22 mouse cellular contexts compared by ENCODE assay signal in genomic region chrX:169692225-169692909, GRCm38 (mm10). TPM values are rescaled to one million over a fixed set of nuclear protein-coding genes. Genes with fewer than 3 reads are reported as not detected.
A peak's percentile ranks its signal among the peaks of the same experiment; 100 is the strongest.
DNase-seq lines count a peak whose midpoint lies in the region; ATAC-seq and TF ChIP-seq lines count a peak whose summit lies in the region.
"Had no signal": no experiment of that assay in that cellular context is flagged by ENCODE, and none has a peak within 500 bp of the region (broad histone marks: within the 10 kb centered on the region; RNA-seq: fewer than 3 reads in every experiment).

No protein-coding gene starts in this region.

- no peaks in the 10 kb centered on the region for H3K4me1 ChIP-seq in liver, embryonic 11.5 days (replicated peaks; ENCODE audit: control insufficient read depth, insufficient read depth, low read length)
- no peaks in the 10 kb centered on the region for H3K4me1 ChIP-seq in heart, postnatal 0 days (ENCODE audit: control insufficient read depth, insufficient read depth)
- H3K4me1 ChIP-seq: embryonic facial prominence, embryonic 13.5 days; limb, embryonic 10.5 days; megakaryocyte, embryonic 14.5 days; neural tube, embryonic 13.5 days had no signal

- DNase-seq in adrenal gland, postnatal 10 days = peak; percentile 7
- no peak for DNase-seq in adrenal gland, adult 18-20 months (ENCODE audit: low spot score in 2 of 2)
- no peak for DNase-seq in liver, embryonic 11.5 days (ENCODE audit: low spot score)
- no peak for DNase-seq in liver
- no peak for DNase-seq in heart, postnatal 0 days (ENCODE audit: low spot score)
- DNase-seq in kidney, postnatal 25 days = no peak
- no peak for DNase-seq in thymus, postnatal 25 days
- DNase-seq: cerebellum, adult 18-20 months; gastrocnemius, postnatal 25 days; lung, embryonic 14.5 days; right cerebral cortex, postnatal 25 days; thymus, postnatal 4 days had no signal

- 61% methylated on average over 6 of the region's 6 CpGs for WGBS in liver, embryonic 11.5 days
- 48% methylated on average over 6 of the region's 6 CpGs for WGBS in heart, postnatal 0 days

- no peak overlapping the region for H3K9ac ChIP-seq in liver, embryonic 11.5 days (ENCODE audit: low read depth, low read length)
- no peak overlapping the region for H3K9ac ChIP-seq in heart, postnatal 0 days (replicated peaks; ENCODE audit: low read depth, low read length)
- H3K9ac ChIP-seq: embryonic facial prominence, embryonic 13.5 days; hindbrain, embryonic 14.5 days; lung, embryonic 14.5 days; neural tube, embryonic 13.5 days had no signal

- no peak for TF ChIP-seq CTCF in heart, postnatal 0 days (IDR thresholded peaks at IDR 0.05; ENCODE audit: low read depth)

- no peaks in the 10 kb centered on the region for H3K36me3 ChIP-seq in liver, embryonic 11.5 days (ENCODE audit: control insufficient read depth, insufficient read depth, low read length)
- no peaks in the 10 kb centered on the region for H3K36me3 ChIP-seq in heart, postnatal 0 days (replicated peaks; ENCODE audit: control insufficient read depth, insufficient read depth, low read length)
- H3K36me3 ChIP-seq: embryonic facial prominence, embryonic 13.5 days; limb, embryonic 10.5 days; neural tube, embryonic 13.5 days had no signal

- H3K27me3 ChIP-seq in liver, embryonic 11.5 days (replicated peaks; ENCODE audit: control insufficient read depth, insufficient read depth, low read length) = no peaks in the 10 kb centered on the region
- no peaks in the 10 kb centered on the region for H3K27me3 ChIP-seq in heart, postnatal 0 days (ENCODE audit: control insufficient read depth, insufficient read depth, low read length)
- H3K27me3 ChIP-seq: CH12.LX; megakaryocyte, embryonic 14.5 days; Patski had no signal

- no peak for TF ChIP-seq EP300 in heart, postnatal 0 days (IDR thresholded peaks at IDR 0.05; ENCODE audit: low read depth)

- no peak overlapping the region for H3K27ac ChIP-seq in liver, embryonic 11.5 days (ENCODE audit: low read depth, low read length)
- H3K27ac ChIP-seq in heart, postnatal 0 days (ENCODE audit: low read depth) = peak overlapping the region; percentile 69
- H3K27ac ChIP-seq: embryonic facial prominence, embryonic 13.5 days; hindbrain, embryonic 14.5 days; limb, embryonic 10.5 days; neural tube, embryonic 13.5 days had no signal

- no peaks in the 10 kb centered on the region for H3K9me3 ChIP-seq in liver, embryonic 11.5 days (ENCODE audit: control insufficient read depth, low read length)
- H3K9me3 ChIP-seq in heart, postnatal 0 days (replicated peaks; ENCODE audit: control insufficient read depth, low read length) = no peaks in the 10 kb centered on the region
- H3K9me3 ChIP-seq: embryonic facial prominence, embryonic 13.5 days; limb, embryonic 10.5 days; megakaryocyte, embryonic 14.5 days; neural tube, embryonic 13.5 days had no signal

- H3K4me2 ChIP-seq in liver, embryonic 11.5 days = no peak overlapping the region
- peak overlapping the region; percentile 30; the same call in 1 of the 2 replicates for H3K4me2 ChIP-seq in heart, postnatal 0 days (ENCODE audit: low read depth, low read length)
- H3K4me2 ChIP-seq: embryonic facial prominence, embryonic 13.5 days; hindbrain, embryonic 14.5 days; lung, embryonic 14.5 days; neural tube, embryonic 13.5 days had no signal

- H3K4me3 ChIP-seq in liver, embryonic 11.5 days (ENCODE audit: low read depth, low read length) = no peak overlapping the region
- no peak overlapping the region for H3K4me3 ChIP-seq in heart, postnatal 0 days (ENCODE audit: low read depth, low read length)
- H3K4me3 ChIP-seq: embryonic facial prominence, embryonic 13.5 days; limb, embryonic 10.5 days; megakaryocyte, embryonic 14.5 days; neural tube, embryonic 13.5 days had no signal

- ATAC-seq in liver, embryonic 11.5 days (replicated peaks; ENCODE audit: low FRiP score) = peak; percentile 66
- ATAC-seq in heart, postnatal 0 days (ENCODE audit: insufficient read depth, low read depth) = no peak
- ATAC-seq in megakaryocyte-erythroid progenitor cell, adult 5-6 weeks (replicated peaks; ENCODE audit: low FRiP score, low TSS enrichment, poor library complexity, severe bottlenecking) = peak; percentile 96
- ATAC-seq: forebrain, embryonic 14.5 days; intestine, embryonic 16.5 days had no signal

RNA-seq across cellular contexts. Expression of gene Mid1, which starts 7.4 kb away (rescaled TPM):
- 10 to 100 TPM; 15.1 to 21.5 TPM for total RNA-seq in adrenal gland, postnatal 10 days (2021)
- 10 to 100 TPM; 11.8 to 17.1 TPM for total RNA-seq in adrenal gland, adult 18-20 months (2021)
- 5.1 and 6.7 TPM in 2 replicates for polyA plus RNA-seq in liver, embryonic 11.5 days (2014; fragmentation: Nextera tagmentation; extraction: Ambion mirVana)
- 10.6 TPM in 2 replicates for total RNA-seq in heart, postnatal 0 days (2014; rRNA removed; ENCODE audit: low replicate concordance)
- polyA plus RNA-seq in heart, postnatal 0 days (2015; fragmentation: Nextera tagmentation; extraction: Ambion mirVana) = 2.8 and 2.9 TPM in 2 replicates
- total RNA-seq in megakaryocyte-erythroid progenitor cell, adult 5-6 weeks (2014; fragmentation: Nextera tagmentation) = 90.6 and 112 TPM in 2 replicates
- total RNA-seq in megakaryocyte-erythroid progenitor cell, adult 5-6 weeks (2017) = 8.3 and 29.5 TPM in 2 replicates
